Mouse (Mus musculus): ENCODE results near the gene Pan3. TPM values are rescaled to one million over a fixed set of nuclear protein-coding genes. Genes with fewer than 3 reads are reported as not detected.

Gene Pan3
- polyA plus RNA-seq, 1 experiment from 2014 or later = 88.9 TPM

DNA sequence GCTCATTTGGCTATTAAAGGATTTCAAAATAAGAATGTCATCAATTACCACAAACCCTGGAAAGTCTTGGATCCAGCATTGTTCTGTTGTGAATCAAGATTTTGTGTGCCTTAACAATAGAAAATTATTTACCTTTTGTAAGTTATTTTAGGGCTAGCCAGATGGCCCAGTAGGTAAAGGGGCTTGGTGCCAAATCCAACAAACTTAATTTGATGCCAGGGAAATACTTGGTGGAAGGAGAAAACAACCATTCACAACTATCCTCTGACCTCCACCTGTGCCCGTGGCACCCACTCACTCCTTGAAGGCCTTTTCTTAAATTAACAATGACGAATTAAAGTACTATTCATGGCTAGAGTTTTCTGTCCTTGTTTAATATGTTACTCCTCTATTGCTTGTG is 66.0 kb downstream of the Pan3 start:
- Histone ChIP-seq H3K9me3 (ENCODE audit: control insufficient read depth, low read length) (no peaks in the 10 kb centered on the region), H3K27ac (ENCODE audit: low read depth, low read length) (no peak overlapping the region), H3K4me2 (replicated peaks; ENCODE audit: low read depth, low read length) (no peak overlapping the region), H3K4me3 (ENCODE audit: low read length) (no peak overlapping the region), H3K36me3 (ENCODE audit: control insufficient read depth, insufficient read depth, low read length) (no peaks in the 10 kb centered on the region; the same call in 1 of the 2 replicates), H3K4me1 (ENCODE audit: control insufficient read depth, insufficient read depth, low read length) (no peaks in the 10 kb centered on the region), H3K9ac (ENCODE audit: low read depth, low read length) (no peak overlapping the region), H3K27me3 (ENCODE audit: control insufficient read depth, insufficient read depth, low read length) (no peaks in the 10 kb centered on the region)
- 93% methylated on average over 2 of the region's 2 CpGs for WGBS
- no peak for ATAC-seq (ENCODE audit: low FRiP score, low TSS enrichment)

DNA sequence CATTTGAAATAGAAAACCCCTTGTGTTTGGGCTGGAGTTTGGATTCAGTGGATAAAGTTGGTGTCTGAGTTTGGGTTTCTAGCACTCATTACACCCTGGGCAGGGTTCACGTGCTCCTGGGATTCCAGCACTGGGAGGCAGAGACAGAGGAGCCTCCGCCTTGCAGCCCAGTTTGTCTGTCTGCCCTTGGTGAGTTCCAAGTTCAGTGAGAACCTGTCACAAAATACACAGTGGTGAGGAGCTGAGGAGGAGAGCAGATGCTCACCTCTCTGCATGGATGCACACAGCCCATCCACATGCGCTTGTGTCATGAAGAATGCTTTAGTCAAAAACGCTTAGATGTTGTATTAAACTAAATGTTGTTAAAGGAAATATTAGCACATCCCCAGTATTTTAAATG is 67.0 kb downstream of the Pan3 start:
- 68% methylated on average over 4 of the region's 4 CpGs for WGBS
- Histone ChIP-seq H3K9me3 (ENCODE audit: control insufficient read depth, low read length) (no peaks in the 10 kb centered on the region), H3K4me3 (ENCODE audit: low read length) (no peak overlapping the region), H3K27ac (ENCODE audit: low read depth, low read length) (no peak overlapping the region), H3K27me3 (ENCODE audit: control insufficient read depth, insufficient read depth, low read length) (no peaks in the 10 kb centered on the region), H3K4me1 (ENCODE audit: control insufficient read depth, insufficient read depth, low read length) (no peaks in the 10 kb centered on the region), H3K36me3 (ENCODE audit: control insufficient read depth, insufficient read depth, low read length) (no peaks in the 10 kb centered on the region; the same call in 1 of the 2 replicates), H3K9ac (ENCODE audit: low read depth, low read length) (no peak overlapping the region), H3K4me2 (replicated peaks; ENCODE audit: low read depth, low read length) (no peak overlapping the region)
- ATAC-seq (ENCODE audit: low FRiP score, low TSS enrichment) = no peak

DNA sequence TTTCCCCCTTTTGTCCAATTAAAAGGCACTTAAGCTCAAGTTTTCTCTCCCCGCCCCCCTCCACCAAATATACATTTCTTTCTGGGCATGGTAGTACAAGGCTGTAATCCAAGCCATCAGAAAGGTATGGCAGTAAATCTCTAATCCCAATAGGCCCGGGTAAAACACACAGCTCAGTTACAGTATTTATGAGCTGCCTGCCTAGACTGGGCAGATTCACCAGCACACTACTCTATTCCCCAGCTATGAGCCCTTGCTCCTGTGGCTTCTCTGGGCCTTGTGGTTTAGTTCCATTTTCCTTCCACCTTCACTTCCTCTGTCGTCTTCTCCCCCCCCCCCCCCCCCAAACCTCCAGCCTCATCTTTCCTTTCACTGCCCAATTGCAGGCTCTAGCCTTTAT is 67.8 kb downstream of the Pan3 start:
- no peaks in the 10 kb centered on the region; the same call in 1 of the 2 replicates for H3K36me3 ChIP-seq (ENCODE audit: control insufficient read depth, insufficient read depth, low read length)
- H3K4me3 ChIP-seq (ENCODE audit: low read length) = no peak overlapping the region
- H3K9me3 ChIP-seq (ENCODE audit: control insufficient read depth, low read length) = no peaks in the 10 kb centered on the region
- no peak overlapping the region for H3K27ac ChIP-seq (ENCODE audit: low read depth, low read length)
- H3K27me3 ChIP-seq (ENCODE audit: control insufficient read depth, insufficient read depth, low read length) = no peaks in the 10 kb centered on the region
- H3K4me1 ChIP-seq (ENCODE audit: control insufficient read depth, insufficient read depth, low read length) = no peaks in the 10 kb centered on the region
- ATAC-seq (ENCODE audit: low FRiP score, low TSS enrichment) = no peak
- H3K9ac ChIP-seq (ENCODE audit: low read depth, low read length) = no peak overlapping the region
- WGBS = 43% methylated on average over 3 of the region's 3 CpGs
- H3K4me2 ChIP-seq (replicated peaks; ENCODE audit: low read depth, low read length) = no peak overlapping the region

DNA sequence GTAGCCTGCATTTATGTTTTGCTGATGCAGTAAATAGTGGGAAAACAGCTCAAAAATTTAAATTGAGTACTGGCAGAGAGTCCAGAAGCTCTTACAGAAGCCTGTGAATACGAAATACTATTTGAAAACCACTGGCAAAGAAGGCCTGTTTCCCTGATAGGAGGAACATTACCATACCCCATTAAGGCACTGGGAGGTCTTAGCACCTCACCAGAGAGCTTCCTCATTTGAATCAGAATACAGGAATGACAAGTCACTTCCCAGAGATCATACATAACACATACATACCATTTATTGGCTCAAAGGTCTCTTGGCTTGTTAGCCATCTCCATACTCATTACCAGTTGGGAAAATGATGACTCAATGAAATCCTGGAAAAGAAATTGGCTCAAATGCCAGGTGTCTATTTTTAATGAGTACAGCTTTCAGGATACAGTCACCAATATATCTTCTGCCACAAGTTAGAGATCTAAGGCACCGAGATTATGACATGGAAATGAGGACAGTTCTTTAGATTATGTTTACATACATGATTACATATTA is 71.6 kb downstream of the Pan3 start:
- ATAC-seq (ENCODE audit: low FRiP score, low TSS enrichment) = no peak
- Histone ChIP-seq H3K4me1 (ENCODE audit: control insufficient read depth, insufficient read depth, low read length) (no peaks in the 10 kb centered on the region), H3K27ac (ENCODE audit: low read depth, low read length) (no peak overlapping the region), H3K27me3 (ENCODE audit: control insufficient read depth, insufficient read depth, low read length) (no peaks in the 10 kb centered on the region), H3K36me3 (ENCODE audit: control insufficient read depth, insufficient read depth, low read length) (peaks cover 2% of the 10 kb centered on the region), H3K9me3 (ENCODE audit: control insufficient read depth, low read length) (no peaks in the 10 kb centered on the region), H3K9ac (ENCODE audit: low read depth, low read length) (no peak overlapping the region), H3K4me2 (replicated peaks; ENCODE audit: low read depth, low read length) (no peak overlapping the region), H3K4me3 (ENCODE audit: low read length) (no peak overlapping the region)
- WGBS = 85% methylated on average over 2 of the region's 2 CpGs

DNA sequence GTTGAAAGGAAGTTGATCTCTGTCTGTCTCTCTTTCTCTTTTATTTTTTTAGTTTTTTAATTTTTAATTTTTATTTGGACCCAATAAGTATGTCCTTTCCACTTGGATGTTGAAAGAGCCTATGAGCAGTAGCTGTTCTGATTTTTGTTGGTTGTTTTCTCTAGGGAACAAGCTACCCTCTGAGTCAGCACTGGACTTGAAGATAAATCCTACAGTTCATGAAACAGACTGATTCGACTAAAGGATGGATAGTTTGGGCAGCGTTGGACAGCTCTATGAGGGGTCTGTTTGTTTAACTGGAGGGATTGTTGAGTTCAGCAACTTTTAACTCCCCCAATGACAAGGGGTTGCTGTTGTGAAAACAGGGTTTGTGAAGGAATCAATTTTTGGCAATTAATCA is 73.0 kb downstream of the Pan3 start:
- no peak for ATAC-seq (ENCODE audit: low FRiP score, low TSS enrichment)
- Histone ChIP-seq H3K9ac (ENCODE audit: low read depth, low read length) (no peak overlapping the region), H3K27ac (ENCODE audit: low read depth, low read length) (no peak overlapping the region), H3K36me3 (ENCODE audit: control insufficient read depth, insufficient read depth, low read length) (peaks cover 2% of the 10 kb centered on the region), H3K4me3 (ENCODE audit: low read length) (no peak overlapping the region), H3K27me3 (ENCODE audit: control insufficient read depth, insufficient read depth, low read length) (no peaks in the 10 kb centered on the region), H3K9me3 (ENCODE audit: control insufficient read depth, low read length) (no peaks in the 10 kb centered on the region), H3K4me1 (ENCODE audit: control insufficient read depth, insufficient read depth, low read length) (no peaks in the 10 kb centered on the region), H3K4me2 (replicated peaks; ENCODE audit: low read depth, low read length) (no peak overlapping the region)
- WGBS = 33% methylated on average over 2 of the region's 2 CpGs

DNA sequence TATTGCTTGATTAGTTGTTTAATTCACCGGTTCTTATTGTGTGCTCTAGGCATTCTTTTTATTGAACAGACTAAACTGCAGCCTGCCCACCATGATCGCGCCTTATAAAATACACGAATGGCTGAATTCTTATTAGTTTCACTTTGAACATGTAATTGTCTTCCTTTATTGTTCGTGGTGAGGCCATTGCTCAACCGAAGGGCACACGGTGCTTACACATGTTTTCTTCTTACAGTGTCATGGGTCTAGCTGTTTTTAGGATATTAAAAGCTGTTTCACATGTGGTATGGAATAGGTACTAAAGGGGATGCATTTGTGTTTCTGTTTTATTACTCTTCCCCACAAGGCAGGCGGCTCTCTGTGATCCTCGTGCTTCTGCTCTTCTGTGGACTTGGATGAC is 81.4 kb downstream of the Pan3 start:
- H3K36me3 ChIP-seq (ENCODE audit: control insufficient read depth, insufficient read depth, low read length) = no peaks in the 10 kb centered on the region
- H3K4me2 ChIP-seq (replicated peaks; ENCODE audit: low read depth, low read length) = no peak overlapping the region
- H3K4me3 ChIP-seq (ENCODE audit: low read length) = no peak overlapping the region
- no peak overlapping the region for H3K9ac ChIP-seq (ENCODE audit: low read depth, low read length)
- 88% methylated on average over 9 of the region's 9 CpGs for WGBS
- H3K27ac ChIP-seq (ENCODE audit: low read depth, low read length) = no peak overlapping the region
- H3K4me1 ChIP-seq (ENCODE audit: control insufficient read depth, insufficient read depth, low read length) = peaks cover 10% of the 10 kb centered on the region
- H3K27me3 ChIP-seq (ENCODE audit: control insufficient read depth, insufficient read depth, low read length) = no peaks in the 10 kb centered on the region
- ATAC-seq (ENCODE audit: low FRiP score, low TSS enrichment) = no peak
- no peaks in the 10 kb centered on the region for H3K9me3 ChIP-seq (ENCODE audit: control insufficient read depth, low read length)

DNA sequence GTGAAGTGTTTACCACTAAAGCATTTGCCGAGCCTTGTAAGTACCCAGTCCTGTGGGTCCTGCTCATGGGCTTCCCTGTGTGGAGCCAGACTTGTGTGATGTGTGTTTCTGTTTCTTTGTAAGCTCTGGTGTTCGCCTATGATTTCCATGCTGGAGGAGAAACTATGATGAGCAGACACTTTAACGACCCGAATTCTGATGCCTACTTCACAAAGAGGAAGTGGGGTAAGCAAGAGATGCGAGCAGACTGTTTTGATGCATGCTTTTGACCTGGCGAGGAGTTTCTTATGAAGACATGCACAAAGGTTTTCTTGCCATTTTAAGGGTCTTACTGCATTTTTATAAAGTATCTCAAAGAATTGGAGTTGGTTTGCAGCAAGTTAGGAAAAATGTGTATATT is 97.0 kb downstream of the Pan3 start:
- no peaks in the 10 kb centered on the region for H3K9me3 ChIP-seq (ENCODE audit: control insufficient read depth, low read length)
- no peak overlapping the region for H3K4me2 ChIP-seq (replicated peaks; ENCODE audit: low read depth, low read length)
- H3K27me3 ChIP-seq (ENCODE audit: control insufficient read depth, insufficient read depth, low read length) = no peaks in the 10 kb centered on the region
- H3K4me1 ChIP-seq (ENCODE audit: control insufficient read depth, insufficient read depth, low read length) = no peaks in the 10 kb centered on the region
- ATAC-seq (ENCODE audit: low FRiP score, low TSS enrichment) = no peak
- H3K4me3 ChIP-seq (ENCODE audit: low read length) = no peak overlapping the region
- WGBS = 90% methylated on average over 6 of the region's 6 CpGs
- H3K9ac ChIP-seq (ENCODE audit: low read depth, low read length) = no peak overlapping the region
- H3K36me3 ChIP-seq (ENCODE audit: control insufficient read depth, insufficient read depth, low read length) = peaks cover 41% of the 10 kb centered on the region
- H3K27ac ChIP-seq (ENCODE audit: low read depth, low read length) = no peak overlapping the region

DNA sequence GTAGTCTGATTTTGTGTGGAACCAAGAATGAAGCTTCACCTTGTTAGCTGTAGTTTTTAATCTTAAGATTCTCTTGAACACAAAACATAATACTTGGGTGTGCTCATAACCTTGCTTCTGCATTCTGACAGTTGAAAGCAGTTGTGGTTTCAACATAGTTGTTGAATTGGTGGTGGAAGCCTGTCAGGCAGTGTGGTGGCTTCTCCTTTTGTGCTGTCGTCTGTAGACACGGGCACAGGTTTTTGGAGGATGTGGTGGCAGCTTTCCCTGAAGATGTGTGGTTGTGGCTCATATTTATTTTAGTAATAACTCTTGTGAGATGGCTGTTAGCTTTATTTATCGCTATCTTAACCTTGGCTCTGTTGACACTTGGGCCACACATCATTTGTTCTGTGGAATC is 97.8 kb downstream of the Pan3 start:
- peaks cover 37% of the 10 kb centered on the region for H3K36me3 ChIP-seq (ENCODE audit: control insufficient read depth, insufficient read depth, low read length)
- WGBS = 64% methylated on average over 3 of the region's 3 CpGs
- no peak overlapping the region for H3K27ac ChIP-seq (ENCODE audit: low read depth, low read length)
- H3K27me3 ChIP-seq (ENCODE audit: control insufficient read depth, insufficient read depth, low read length) = no peaks in the 10 kb centered on the region
- no peak overlapping the region for H3K4me3 ChIP-seq (ENCODE audit: low read length)
- H3K9me3 ChIP-seq (ENCODE audit: control insufficient read depth, low read length) = no peaks in the 10 kb centered on the region
- H3K4me1 ChIP-seq (ENCODE audit: control insufficient read depth, insufficient read depth, low read length) = no peaks in the 10 kb centered on the region
- H3K4me2 ChIP-seq (replicated peaks; ENCODE audit: low read depth, low read length) = no peak overlapping the region
- no peak overlapping the region for H3K9ac ChIP-seq (ENCODE audit: low read depth, low read length)
- ATAC-seq (ENCODE audit: low FRiP score, low TSS enrichment) = no peak

DNA sequence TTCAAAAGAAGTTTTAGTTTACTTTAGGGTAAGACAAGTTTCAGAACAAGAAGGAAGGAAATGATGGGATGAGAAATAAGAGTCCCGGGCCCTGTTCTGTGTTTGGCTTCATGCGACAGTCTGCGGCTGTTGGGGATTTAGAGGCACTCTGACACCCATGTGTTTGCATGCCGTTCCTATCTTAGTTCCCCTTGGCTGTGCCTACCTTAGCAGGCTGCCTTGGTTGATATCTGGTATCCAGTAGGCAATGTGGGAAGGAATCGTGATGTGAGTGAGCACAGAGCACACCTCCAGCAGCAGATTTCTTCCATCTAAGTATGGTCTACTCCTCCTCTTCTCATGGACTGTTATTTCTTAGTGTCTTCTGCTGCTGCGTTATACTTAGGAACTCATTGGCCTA is 102.1 kb downstream of the Pan3 start:
- 95% methylated on average over 6 of the region's 6 CpGs for WGBS
- Histone ChIP-seq H3K27ac (ENCODE audit: low read depth, low read length) (no peak overlapping the region), H3K9me3 (ENCODE audit: control insufficient read depth, low read length) (no peaks in the 10 kb centered on the region), H3K27me3 (ENCODE audit: control insufficient read depth, insufficient read depth, low read length) (no peaks in the 10 kb centered on the region), H3K9ac (ENCODE audit: low read depth, low read length) (no peak overlapping the region), H3K36me3 (ENCODE audit: control insufficient read depth, insufficient read depth, low read length) (peaks cover 28% of the 10 kb centered on the region), H3K4me2 (replicated peaks; ENCODE audit: low read depth, low read length) (no peak overlapping the region), H3K4me3 (ENCODE audit: low read length) (no peak overlapping the region), H3K4me1 (ENCODE audit: control insufficient read depth, insufficient read depth, low read length) (no peaks in the 10 kb centered on the region)
- ATAC-seq (ENCODE audit: low FRiP score, low TSS enrichment) = no peak

Data from kidney, embryonic 14.5 days (tissue).